Mouse (Mus musculus) large intestine, adult 2 months (tissue): ENCODE measurements around the gene Flrt3. TPM values are rescaled to one million over a fixed set of nuclear protein-coding genes. Genes with fewer than 3 reads are reported as not detected.

Experiments used
- DNase-seq: peaks from one replicate; pipeline ENCODE4 v3.0.0-alpha.2; 2012; ENCODE audit warnings: low read depth, low spot score
- WGBS: fragments of 180-500 bp; shearing (Covaris S2); methylation state at CpG from one replicate; pipeline ENCODE4 v1.1.7; 2018; 5-methylcytosine and 5-hydroxymethylcytosine counted together
- polyA plus RNA-seq: library from polyadenylated mRNA; depleted of rRNA; stranded (reverse); fragments of >200 nt; gene quantifications from 2 replicates; pipeline ENCODE4 v1.2.3, GENCODE M21; 2012; rRNA removed

The Flrt3 gene
- 2.6 and 4.4 TPM in 2 replicates for polyA plus RNA-seq

DNA sequence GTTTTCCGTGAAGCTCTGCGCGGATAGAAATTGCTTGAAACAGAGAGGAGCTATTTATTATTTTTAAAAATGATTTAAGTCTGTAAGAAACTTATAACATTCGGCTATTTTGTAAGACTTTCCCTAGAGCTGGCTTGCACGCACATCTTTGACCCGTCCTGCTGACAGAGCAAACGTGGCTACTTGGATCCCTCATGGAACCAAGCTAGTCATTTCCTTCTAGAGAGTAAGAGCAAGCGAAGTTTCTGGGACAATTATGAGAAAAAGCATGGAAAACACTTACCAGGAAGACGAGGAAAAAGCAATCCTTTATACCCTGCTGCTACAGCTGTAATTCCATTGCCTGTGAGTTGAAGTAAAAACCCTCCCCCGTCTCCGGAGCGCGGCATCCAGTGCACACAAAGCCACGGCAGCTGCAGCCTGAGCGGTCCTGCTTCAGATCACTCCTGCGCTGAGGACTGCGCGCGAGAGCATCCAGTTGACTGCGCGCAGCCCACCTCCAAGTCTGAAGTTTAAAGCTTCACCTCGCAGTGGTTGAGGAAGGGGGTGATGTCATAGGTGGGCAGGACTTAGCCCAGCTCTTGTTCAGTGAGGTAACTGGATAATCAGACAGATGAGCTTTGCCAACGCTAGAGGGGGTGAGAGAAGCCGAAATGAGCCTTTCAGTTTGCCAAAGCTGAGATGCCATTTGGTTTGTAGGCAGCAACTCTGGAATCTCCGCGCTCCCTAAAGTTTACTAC is at the start of gene Flrt3:
Flrt3 (minus strand) TSS at position 507 of the 740 bp plus-strand sequence.
- DNase-seq: peak; percentile 89

DNA sequence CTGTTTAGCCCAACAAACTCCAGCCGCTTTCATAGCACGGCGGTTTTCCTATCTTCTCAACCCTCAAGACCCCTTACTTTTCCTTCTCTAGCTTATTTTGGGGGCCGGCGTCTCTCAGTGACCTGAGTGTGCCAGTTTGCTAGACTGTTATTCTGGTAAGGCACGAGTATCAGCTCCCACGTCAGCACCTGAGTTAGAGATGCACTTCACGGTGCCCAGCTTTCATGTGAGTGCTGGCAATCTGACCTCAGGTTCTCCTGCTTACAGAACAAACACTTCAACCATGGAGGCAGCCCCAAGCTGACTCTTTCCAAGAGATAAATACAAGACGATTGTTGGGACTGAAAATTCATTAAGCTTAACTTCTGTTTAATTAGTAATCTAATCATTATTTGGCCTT is 46.1 kb upstream of the Flrt3 start:
- WGBS: 82% methylated on average over 9 of the region's 9 CpGs
- no peak for DNase-seq

More for the DNA sequence above, at the start of gene Flrt3:
- under 1% methylated on average over 26 of the region's 26 CpGs for WGBS

DNA sequence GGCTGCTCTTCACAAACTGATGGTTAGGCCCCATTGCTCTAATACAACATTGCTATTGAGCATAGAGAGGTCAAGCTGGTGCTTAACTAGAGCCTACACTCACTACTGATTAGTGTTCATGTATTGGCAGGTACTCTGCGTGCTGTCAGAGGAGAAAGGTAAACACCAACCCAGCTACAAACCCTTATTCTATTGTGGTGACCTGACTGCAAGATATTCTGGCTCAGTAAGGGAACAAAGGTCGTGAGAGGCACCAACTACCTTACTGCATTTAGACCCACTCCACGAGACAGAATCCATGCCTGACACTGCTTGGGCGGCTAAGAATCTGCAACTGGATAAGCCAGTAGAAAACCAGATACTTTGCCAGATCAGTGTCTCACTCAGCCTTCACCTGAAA is 44.6 kb upstream of the Flrt3 start:
- 45% methylated on average over 4 of the region's 4 CpGs for WGBS

DNA sequence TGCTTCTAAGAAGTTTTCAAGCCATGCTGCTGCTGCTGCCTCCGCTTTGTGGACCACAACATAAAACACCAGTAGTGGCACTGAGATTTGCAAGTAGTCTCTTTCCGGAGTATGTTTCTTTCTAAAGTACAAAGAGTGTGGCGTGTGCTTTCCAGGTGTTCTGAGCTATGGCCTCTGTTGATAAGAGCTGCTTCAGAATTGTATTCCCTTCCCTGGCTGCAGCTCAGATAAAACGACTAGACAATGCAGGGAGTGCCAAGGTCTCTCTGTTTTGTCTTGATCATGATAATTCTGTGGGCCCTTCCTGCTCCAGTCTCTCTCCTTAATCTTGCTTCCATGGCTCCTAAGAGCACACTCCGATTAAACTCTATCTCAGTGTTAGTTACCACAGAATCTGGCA is 36.3 kb upstream of the Flrt3 start:
- no peak for DNase-seq
- WGBS: 63% methylated on average over 5 of the region's 5 CpGs

More for the DNA sequence above, 44.6 kb upstream of the Flrt3 start:
- DNase-seq: no peak

DNA sequence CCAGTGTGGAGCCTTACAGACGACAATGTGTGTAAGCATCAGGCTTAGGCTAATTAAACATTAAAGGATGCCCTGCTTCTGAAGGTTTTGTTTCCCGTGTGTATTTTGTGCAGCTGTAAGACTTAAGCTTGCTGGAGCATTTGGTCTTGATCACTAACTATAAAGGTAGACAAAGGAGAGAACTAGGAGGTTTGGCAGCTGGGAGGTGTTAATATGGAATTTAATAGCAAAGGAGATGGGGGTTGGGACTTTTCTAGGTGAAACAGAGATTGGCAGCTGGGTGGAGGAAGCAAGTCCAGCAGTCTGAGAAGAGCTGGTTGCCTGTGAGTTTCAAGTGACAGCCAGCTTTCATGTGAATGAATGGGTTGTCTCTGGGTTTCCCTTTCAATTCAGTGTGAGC is 34.0 kb upstream of the Flrt3 start:
- DNase-seq: no peak
- 54% methylated on average over 2 of the region's 2 CpGs for WGBS

DNA sequence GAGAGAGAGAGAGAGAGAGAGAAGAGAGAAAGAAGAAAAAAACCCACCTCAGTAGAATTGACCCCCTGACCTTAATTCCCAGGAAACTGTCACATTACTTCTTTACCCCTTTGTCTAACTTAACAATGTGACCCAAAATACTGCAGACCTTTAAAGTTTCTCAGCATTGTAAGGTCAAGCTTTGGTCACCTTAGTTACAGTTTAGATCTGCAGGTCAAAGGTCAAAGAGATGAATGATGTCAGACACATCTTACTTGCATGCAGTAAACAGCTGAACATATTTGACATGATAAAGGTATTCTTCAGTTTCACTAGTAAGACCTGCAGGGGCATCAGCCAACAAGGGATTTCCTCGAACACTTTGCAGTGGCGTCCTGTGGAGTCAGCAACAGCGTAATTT is 32.9 kb upstream of the Flrt3 start:
- 73% methylated on average over 3 of the region's 3 CpGs for WGBS
- no peak for DNase-seq

DNA sequence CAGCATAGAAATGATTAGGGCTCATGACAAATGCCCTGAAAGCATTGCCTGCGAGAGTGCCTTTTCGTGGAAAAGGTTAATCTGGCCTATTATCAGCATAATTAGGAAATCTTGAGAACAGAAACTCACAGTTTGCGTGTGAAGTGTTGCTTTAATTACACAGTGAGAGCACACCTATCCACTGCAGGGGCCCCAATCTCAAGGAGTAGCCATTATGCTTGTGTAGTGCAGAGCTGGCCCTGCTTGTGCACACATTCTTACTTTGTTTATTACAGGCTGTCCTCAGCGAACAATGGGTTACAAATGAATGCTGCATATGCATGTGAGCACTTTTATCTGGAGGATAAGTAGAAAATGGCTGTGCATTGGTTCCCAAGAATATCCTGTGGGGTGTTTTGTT is 32.1 kb upstream of the Flrt3 start:
- DNase-seq: no peak
- WGBS: 50% methylated on average over 4 of the region's 4 CpGs

DNA sequence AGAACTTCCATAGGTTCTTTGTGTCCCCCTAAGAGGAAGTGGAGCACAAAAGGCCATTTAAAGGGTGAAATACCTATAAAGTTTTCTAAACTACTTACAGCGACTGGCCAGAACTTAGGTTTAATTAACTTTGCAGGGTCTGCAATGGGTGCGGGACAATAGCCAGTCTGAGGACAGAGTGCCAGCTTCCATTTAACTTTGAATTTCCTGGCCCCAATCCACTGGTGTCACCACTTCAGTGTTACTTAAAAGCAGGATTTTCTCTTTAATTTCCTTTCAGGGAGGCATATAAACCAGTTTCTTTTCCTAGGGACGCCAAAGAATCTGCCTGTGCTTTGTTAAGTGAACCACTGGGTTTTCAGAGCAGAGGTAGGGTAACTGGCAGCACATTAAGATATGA is 27.3 kb upstream of the Flrt3 start:
- no peak for DNase-seq
- WGBS: 53% methylated on average over 3 of the region's 3 CpGs

DNA sequence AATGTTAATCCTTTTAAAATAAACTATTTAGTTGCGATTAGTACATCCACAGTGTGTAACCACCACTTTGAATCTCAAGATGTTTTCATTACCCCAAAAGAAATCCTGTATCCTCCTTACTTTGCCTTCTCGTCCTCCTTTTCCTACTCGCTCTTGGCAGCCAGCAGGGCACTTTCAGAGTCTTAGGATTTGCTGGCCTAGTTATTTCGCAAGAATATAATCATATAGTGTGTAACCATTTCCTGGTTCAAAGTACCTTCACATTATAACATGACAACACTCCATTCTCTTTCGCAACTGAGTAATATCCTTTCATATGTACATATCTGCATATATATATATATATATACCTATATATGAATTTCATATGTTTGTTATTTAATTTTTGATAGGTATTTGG is 22.6 kb upstream of the Flrt3 start:
- DNase-seq: peak; percentile 55
- WGBS: 36% methylated on average over 5 of the region's 5 CpGs

DNA sequence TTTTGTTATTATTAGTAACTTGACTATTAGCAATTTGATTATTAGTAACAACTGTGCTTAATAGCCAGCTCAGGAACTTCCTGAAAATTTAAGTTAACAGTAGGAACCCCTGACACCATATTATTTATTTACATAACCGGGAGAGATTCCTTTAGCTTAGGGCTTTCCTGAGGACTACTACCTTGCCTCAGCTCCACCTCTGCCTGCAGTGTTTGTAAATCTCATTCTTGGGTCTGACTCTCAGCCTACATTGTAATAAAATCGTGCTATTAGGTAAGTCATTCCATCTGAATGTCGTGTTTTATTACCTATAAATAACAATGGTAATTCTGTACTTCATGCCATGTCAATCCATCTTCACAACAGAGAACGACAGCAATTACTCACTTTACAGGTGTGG is 21.2 kb upstream of the Flrt3 start:
- 28% methylated on average over 4 of the region's 4 CpGs for WGBS
- DNase-seq: peak; percentile 33

DNA sequence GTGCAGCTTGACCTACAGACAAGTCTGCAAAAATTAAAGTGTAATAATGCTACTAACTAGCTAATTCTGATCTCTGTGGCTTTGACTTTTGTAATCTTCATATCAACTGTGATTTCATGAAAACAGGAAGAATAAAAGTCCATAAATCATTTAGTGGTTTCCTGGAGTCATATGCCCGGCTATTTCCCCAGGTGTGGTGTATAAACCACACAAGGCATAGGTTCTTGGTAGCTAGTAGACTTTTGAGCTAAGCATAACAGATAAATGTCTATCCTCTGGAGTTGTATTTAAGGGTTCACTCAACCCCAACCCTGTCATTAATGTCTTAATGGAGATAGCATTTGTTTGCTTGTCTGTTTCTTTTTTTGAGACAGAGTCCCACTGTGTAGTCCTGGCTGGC is 20.1 kb upstream of the Flrt3 start:
- no peak for DNase-seq
- 50% methylated on average over 1 of the region's 1 CpGs for WGBS

DNA sequence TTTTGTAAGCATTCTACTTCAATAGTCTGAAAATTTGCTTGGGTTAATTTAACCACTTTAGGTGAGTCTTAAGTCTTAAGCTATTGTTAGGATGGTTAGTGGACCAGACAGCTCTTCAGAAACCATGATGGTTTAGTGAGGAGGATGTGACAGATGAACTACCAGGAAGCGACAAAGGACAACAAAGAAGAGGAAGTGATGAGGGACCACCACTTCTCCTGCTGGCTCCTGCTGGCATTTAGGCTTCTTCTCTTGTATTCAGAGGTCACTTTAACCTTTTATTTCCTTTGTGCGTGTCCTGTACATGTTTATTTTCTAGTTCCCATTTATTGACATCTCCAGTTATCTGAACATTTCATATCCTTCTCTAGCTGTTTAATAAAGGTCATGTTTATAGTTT is 19.6 kb upstream of the Flrt3 start:
- no peak for DNase-seq
- WGBS: 81% methylated on average over 2 of the region's 2 CpGs

DNA sequence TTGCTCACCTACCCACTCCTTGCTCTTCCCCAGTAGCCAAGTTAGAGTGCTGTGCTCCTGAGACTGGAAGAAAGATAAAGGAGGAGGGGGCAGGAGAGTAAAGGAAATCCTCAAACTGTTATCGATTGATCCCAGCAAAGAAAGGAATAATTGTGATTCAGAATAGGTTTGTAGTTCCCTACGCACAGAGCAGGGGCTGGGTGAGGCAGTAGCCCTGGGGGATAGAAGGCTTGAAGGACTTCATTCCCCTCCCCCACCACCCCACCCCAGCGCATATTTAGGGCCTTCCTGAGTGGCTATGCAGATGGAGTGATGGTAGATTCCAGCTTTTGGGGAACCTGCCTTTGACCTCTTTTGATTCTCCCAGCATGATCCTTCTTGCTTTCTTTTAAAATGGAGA is 5.5 kb upstream of the Flrt3 start:
- WGBS: 71% methylated on average over 3 of the region's 3 CpGs

DNA sequence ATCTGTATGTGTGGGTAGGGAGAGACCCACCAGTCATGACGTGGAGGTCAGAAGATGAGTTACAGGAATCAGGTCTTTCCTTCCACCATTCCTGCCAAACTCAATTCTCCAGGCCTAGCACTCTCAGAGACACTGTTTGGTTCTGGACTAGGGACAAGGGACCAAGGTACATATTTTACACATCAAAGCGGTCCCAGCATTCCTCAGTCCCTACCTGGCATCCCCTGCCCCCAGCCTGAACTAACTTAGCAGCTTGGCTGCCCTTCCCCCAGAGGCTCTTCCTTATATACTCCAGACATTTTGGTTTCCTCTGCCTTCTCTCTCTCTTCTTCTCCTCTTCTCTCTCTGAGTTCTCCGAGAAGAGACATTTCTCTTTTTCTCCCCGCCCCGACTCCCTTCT is 2.2 kb upstream of the Flrt3 start:
- no peak for DNase-seq
- WGBS: 91% methylated on average over 5 of the region's 5 CpGs

More for the DNA sequence above, 5.5 kb upstream of the Flrt3 start:
- DNase-seq: no peak

DNA sequence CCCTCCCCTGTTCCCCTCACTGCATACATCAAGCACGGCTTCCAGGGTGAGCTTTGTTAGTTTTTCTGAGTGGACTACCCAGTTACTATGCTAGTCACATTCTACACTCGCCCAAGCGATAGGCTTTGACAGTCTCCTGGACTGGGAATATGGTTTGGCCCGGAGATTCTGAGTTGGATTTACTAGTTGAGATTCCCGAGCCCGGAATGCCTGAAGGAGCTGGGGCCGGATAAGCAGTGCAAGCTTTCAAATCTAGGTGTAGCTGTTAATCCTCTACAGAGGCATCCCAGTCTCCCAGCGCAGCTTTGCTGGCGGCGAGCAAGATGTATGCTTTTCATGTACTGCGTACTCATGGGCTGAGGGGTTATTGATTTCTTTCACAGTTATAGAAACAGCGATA is 812 bp downstream of the Flrt3 start:
- WGBS: under 1% methylated on average over 12 of the region's 12 CpGs
- peak; percentile 31 for DNase-seq

DNA sequence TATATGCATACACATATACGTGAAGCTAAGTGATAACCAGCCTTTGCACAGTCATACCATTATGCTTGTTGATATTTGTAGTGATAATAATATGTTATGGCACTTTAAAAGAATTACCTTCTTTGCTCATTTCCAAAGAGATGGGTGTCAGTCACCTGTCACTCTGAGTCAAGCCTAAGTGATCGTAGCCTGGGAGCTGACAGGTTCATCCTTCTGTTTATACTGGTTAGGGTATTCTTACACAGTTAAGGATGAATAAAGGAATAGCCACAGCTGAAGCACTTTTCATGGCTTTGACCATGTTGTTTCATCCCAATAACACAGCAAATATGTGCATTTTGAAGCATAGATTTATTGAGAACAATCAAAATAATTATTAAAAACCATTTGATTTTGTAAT is 1.5 kb downstream of the Flrt3 start:
- 61% methylated on average over 2 of the region's 2 CpGs for WGBS
- DNase-seq: no peak

DNA sequence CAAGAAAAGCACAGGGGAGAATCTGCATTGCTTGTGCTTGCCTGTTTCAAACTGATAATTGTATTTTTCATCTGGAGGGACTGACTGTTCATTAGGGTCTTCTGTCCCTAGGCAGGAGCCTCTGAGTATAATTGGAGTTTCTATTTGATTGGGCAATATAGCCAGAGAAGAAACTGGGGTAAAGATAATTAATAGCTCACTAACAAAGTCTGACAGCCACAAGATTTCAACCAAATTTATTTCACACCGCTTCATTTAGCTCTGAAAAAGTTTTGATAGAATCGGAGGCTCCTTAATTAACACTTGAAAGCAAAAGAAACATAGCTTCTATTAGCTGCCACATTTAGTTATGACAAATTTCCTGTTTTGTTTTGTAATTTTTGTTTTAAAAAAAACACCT is 2.2 kb downstream of the Flrt3 start:
- WGBS: 76% methylated on average over 2 of the region's 2 CpGs
- DNase-seq: no peak

DNA sequence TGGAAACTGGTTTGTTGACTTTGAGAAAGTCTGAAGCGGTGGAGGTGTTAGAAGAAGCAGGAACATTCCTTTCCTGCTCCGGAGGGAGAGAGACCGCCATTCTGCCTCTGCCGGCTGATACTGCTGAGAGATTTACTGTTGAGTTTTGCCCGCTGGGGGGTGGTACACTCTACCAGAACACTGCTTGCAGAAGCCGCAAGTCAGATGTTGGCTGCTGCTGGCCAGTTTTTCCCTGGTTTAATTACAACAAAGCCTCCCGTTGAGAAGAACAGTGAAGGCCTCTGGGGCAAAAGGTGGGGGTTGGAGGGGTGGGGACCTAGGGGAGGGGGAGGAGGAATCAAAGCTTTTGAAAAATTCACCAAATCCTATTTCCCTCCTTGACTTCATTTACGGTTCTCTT is 3.0 kb downstream of the Flrt3 start:
- WGBS: 14% methylated on average over 8 of the region's 8 CpGs
- no peak for DNase-seq

DNA sequence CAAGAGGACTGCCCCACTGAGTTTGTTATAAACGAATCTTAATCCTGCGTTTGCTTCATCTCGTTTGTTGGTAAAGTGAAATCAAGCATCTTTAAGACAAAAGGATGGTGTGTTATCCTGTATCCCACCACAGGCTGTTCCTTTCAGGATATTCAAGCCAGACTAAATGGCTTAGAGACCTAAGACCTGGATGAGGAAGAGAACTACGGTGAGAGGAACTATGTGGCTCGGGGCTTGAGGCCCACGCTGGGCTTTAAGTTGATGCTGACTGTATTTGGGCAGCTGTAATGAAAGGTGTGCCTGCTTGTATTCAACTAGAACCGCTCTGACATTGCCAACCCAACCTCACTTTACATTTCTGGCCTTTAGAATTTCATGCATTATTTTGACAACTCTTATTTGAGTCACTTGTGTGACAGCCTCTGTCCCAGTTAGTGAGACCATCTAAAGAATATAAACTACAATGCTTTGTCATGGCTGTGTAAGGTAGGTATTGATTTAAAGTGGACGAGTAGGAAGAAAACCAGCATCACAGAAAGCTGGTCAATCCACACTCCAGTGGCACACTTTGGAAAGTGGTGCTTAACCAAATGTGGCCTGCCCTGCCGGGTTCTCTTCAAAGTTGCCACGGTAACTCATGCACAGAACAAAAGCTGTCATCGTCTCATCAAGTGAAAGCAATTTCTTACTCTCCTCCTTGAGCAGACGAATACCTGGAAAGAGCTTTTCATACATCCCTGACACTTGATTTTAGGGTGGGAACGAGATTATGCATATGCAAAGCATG is 3.8 kb downstream of the Flrt3 start:
- DNase-seq: no peak
- 76% methylated on average over 13 of the region's 13 CpGs for WGBS

DNA sequence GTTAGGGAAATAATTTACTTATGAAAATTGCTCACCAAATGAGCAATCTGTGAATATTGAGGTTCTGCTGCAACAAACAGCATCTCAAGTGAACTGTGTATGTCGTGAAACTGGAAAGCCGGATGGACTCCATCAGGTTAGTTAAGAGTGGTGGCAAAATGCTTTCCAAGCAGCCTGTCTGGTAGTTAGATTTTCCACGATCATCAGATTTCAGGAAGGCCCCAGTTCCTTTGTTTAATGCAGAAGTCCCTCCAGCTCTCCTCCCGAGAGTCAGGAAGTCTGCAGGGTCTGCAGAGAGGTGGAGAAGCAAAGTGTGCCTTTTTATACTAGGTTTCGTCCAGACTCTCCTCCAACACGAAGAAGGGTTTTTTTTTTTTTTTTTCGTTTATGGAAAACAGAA is 4.4 kb downstream of the Flrt3 start:
- WGBS: 62% methylated on average over 7 of the region's 7 CpGs
- no peak for DNase-seq

DNA sequence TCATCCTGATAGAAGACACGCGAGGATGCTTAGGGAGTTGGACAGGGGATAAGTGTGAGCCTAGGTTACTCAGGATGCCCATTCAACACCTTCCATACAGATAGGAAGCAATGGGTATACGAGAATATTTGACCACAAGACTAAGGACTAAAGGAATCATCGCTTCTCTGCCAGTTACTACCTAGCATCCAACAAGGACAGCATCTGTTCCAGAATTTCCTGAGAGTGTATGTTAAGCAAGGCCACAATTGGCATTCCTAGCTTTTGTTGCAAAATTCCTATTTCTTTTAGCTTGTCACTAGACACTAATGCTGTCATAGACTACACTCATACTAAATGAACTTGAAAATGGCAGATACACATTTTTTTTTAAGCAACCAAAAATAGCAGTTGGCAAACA is 6.9 kb downstream of the Flrt3 start:
- DNase-seq: no peak
- 93% methylated on average over 4 of the region's 4 CpGs for WGBS
